Mouse (Mus musculus) kidney, postnatal 25 days (tissue): Measurements from ENCODE around the gene Mylk2.

Experiments
- DNase-seq, 2 experiments: peaks; one replicate each; pipeline ENCODE4 v3.0.0; 2021; ENCODE audit warnings: mixed read lengths in 2 of 2

Gene Mylk2

DNA sequence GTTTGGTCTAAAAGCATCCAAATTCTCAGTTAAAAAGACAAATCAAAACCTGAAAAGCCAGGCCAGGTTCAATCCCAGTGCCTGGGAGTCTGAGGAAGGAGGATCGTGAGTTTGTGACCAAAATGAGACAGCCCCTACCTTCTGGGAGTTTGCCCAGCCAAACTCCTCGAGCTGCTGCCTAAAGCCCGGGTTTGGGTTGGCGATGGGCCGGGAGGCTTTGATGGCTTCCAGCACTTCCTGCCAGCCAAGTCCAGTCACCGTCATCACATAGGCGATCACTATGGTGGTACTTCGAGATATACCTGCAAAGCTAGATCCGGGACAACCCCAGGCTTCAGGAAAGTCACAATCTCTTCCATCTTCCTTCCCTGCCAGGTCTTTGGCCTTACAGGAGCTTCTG is 32.9 kb downstream of the Mylk2 start:
- no peak for DNase-seq

DNA sequence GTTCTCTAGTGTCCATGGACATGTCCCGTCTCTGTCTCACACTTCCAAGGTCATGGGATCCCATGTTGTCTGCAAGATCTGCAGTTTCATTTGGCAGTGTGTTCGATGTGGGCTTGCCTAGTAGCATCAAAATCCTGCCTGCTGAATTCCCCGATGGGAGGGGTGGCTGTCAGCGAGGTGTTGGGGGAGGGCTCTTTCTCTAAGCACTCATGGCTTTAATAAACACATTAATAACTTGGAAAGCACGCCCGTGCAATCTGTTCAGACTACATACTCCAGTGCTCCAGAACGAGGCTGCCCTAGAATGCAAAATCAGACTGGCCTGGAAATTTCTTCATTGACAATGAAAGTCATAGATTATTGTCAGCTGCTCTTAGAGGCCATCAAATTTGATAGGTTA is 35.9 kb downstream of the Mylk2 start:
- no peak for DNase-seq

GRCm38 (mm10) chr2:152948438-152949020 is 37.4 kb downstream of the Mylk2 start:
- no peak for DNase-seq

DNA sequence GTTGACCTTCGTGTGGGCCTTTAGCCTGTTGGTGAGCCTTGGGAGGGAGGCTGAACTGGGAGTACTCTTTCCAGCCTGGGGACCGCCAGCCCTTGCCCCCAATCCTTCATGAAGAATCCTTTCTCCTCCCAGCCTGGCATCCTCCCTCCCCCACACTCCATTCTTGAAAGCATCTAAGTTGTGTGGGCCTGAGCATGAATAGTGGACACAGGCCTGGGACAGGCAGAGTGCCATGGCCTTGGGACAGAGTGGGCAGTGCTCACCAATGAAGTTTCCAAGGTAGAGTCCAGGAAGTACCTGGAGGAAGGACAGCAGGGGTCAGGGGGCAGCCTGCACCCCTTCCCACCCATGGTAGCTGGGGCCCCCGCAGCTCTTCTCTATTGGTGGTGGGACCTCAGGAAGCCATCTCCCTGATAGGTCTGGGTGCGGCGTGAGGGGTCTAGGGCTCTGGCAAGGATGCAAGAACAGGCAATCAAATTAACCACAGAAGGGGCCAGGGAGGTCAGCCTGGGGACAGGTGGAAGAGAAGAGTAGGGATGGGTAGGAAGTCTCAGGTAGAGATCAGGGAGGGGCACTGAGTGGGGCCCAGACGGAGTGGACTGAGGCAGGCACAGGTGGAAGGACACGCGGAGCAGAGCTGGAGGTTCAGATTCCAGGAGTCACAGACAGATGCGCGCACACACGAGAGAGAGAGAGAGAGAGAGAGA is 39.4 kb downstream of the Mylk2 start:
- peak in 1 of 2 experiments; percentile 38 for DNase-seq

GRCm38 (mm10) chr2:152951065-152951849 is 40.1 kb downstream of the Mylk2 start, which contains the start of gene Dusp15:
Gene Dusp15 (minus strand): TSS chr2:152951698.
- peak; percentile 34 to 55 for DNase-seq

- DNase-seq, result no peak
These were observed 40.9 kb downstream of the Mylk2 start for GRCm38 (mm10) chr2:152951850-152952720.

DNA sequence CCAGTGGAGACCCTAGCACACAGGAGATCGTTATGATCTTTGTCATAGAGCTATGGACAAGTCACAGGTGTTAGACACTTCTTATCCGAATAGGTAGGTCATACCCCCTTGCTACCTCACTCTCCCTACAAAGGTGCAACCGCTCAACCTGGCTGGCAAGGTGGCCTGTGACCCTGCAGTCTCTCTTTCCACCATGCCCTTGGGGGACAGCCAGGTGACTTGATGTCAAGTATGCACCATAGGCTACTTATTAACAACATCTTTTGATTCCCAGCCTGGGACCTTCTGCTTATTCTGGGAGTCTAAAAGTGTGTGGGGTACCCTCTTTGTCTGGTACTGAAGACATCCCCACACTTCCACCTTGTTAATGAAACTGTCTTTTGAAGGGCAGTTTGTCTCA is 47.0 kb downstream of the Mylk2 start:
- DNase-seq, result peak; percentile 67 to 78

DNA sequence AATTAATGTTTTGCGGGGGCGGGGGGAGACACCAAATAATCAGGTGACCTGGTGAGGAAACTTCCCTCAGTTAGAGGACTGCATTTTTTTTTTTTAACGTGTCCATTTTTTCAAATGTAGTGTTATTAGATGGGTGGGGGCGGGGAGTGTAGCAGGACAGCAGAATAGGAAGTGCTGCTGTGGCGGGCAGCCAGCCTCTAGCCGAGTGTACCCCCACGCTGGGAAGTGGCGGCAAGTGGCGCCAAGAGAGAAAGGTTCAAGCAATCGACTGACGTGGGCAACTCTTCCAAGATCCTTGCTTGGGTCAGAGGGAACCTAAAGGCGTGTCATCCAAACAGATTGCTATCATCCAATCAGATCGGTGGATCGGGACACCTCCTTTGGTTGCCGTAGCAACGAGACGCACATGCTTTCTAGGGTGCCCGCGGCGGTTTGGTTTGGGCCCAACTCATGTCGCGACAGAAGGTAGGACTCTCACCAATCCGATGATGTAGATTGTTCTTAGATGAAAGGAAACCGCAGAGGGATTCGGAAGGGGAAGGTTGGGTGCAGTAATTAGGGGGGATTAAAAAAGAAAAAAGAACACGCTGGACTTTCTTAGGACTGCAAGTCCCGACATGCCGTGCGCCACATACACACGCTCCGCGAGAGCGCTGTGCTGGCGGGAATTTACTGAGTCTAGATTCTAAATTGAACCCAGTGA is 51.1 kb downstream of the Mylk2 start, which contains the start of gene Ttll9:
Ttll9 (plus strand) TSS at position 395 of the 703 bp plus-strand sequence.
- peak; percentile 89 to 91 for DNase-seq

- no peak for DNase-seq
These were observed 54.4 kb downstream of the Mylk2 start for GRCm38 (mm10) chr2:152965555-152965954.
